Mouse (Mus musculus): ENCODE results near the gene Pgpep1. TPM values are rescaled to one million over a fixed set of nuclear protein-coding genes. Genes with fewer than 3 reads are reported as not detected.
A peak's percentile ranks its signal among the peaks of the same experiment; 100 is the strongest.

The Pgpep1 gene
- polyA plus RNA-seq, 1 experiment from 2014 or later, result 60.3 TPM

- Histone ChIP-seq H3K27ac (ENCODE audit: low read length) (peak overlapping the region; percentile 64), H3K4me3 (replicated peaks; ENCODE audit: low read length) (peak overlapping the region; percentile 40), H3K36me3 (ENCODE audit: control insufficient read depth, insufficient read depth) (no peaks in the 10 kb centered on the region), H3K9me3 (ENCODE audit: control insufficient read depth, low read length) (no peaks in the 10 kb centered on the region), H3K9ac (replicated peaks; ENCODE audit: low read depth, low read length) (peak overlapping the region; percentile 49), H3K27me3 (replicated peaks; ENCODE audit: control insufficient read depth, insufficient read depth, low read length) (peaks cover 5% of the 10 kb centered on the region; the same call in 1 of the 2 replicates), H3K4me1 (replicated peaks; ENCODE audit: control insufficient read depth, insufficient read depth, low read length) (peaks cover 49% of the 10 kb centered on the region), H3K4me2 (ENCODE audit: low read length) (peak overlapping the region; percentile 79)
- WGBS, result 1% methylated on average over 40 of the region's 45 CpGs
- peak; percentile 29 for ATAC-seq
These were observed 50.1 kb downstream of the Pgpep1 start for GRCm38 (mm10) chr8:70609849-70610795.

DNA sequence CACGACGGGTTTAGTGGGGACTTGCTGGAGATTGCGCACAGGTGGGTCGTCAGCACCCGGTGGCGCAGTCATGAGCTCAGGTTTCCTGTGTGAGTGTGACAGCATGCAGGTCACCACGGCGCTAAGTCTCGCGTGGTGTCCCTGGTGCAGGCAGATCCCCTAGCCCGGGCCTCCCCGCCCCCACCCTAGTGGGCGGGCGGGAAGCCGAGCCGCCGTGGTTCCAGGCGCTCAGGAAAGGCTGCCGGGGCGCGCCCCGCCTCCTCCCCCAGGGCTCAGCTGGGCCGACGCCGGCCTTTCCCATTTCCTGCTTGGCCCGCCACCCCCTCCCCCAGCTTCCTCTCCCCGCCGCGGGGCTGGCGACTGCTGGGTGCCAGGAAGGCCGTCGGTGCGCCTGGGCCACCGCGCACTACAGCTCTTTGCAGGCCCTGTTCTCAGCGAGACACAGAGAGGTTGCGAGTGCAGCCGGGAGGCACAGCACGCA lies 50.8 kb downstream of the Pgpep1 start:
- Histone ChIP-seq H3K27me3 (replicated peaks; ENCODE audit: control insufficient read depth, insufficient read depth, low read length) (peaks cover 5% of the 10 kb centered on the region; the same call in 1 of the 2 replicates), H3K4me1 (replicated peaks; ENCODE audit: control insufficient read depth, insufficient read depth, low read length) (peaks cover 49% of the 10 kb centered on the region), H3K36me3 (ENCODE audit: control insufficient read depth, insufficient read depth) (no peaks in the 10 kb centered on the region), H3K4me3 (replicated peaks; ENCODE audit: low read length) (peak overlapping the region; percentile 40), H3K27ac (ENCODE audit: low read length) (peak overlapping the region; percentile 64), H3K4me2 (ENCODE audit: low read length) (peak overlapping the region; percentile 79), H3K9me3 (ENCODE audit: control insufficient read depth, low read length) (no peaks in the 10 kb centered on the region), H3K9ac (replicated peaks; ENCODE audit: low read depth, low read length) (peak overlapping the region; percentile 49)
- peak; percentile 24 for ATAC-seq
- WGBS, result 1% methylated on average over 33 of the region's 39 CpGs

GRCm38 (mm10) chr8:70608749-70609367 lies 51.3 kb downstream of the Pgpep1 start, which contains the start of gene Ssbp4:
TSS of gene Ssbp4 (minus strand) at chr8:70608872.
- ATAC-seq, result no peak
- peaks cover 49% of the 10 kb centered on the region for H3K4me1 ChIP-seq (replicated peaks; ENCODE audit: control insufficient read depth, insufficient read depth, low read length)
- 6% methylated on average over 26 of the region's 26 CpGs for WGBS

GRCm38 (mm10) chr8:70607898-70608748 lies 52.1 kb downstream of the Pgpep1 start:
- Histone ChIP-seq H3K4me2 (ENCODE audit: low read length) (peak overlapping the region; percentile 87), H3K27me3 (replicated peaks; ENCODE audit: control insufficient read depth, insufficient read depth, low read length) (peaks cover 5% of the 10 kb centered on the region; the same call in 1 of the 2 replicates), H3K36me3 (ENCODE audit: control insufficient read depth, insufficient read depth) (no peaks in the 10 kb centered on the region), H3K9me3 (ENCODE audit: control insufficient read depth, low read length) (no peaks in the 10 kb centered on the region), H3K27ac (ENCODE audit: low read length) (peak overlapping the region; percentile 32), H3K9ac (replicated peaks; ENCODE audit: low read depth, low read length) (peak overlapping the region; percentile 87), H3K4me3 (replicated peaks; ENCODE audit: low read length) (peak overlapping the region; percentile 82), H3K4me1 (replicated peaks; ENCODE audit: control insufficient read depth, insufficient read depth, low read length) (peaks cover 49% of the 10 kb centered on the region)
- 0 out of 2 replicates have a peak, but pooled peaks have one; percentile 13 for ATAC-seq
- WGBS, result 2% methylated on average over 84 of the region's 84 CpGs

More at GRCm38 (mm10) chr8:70608749-70609367, 51.3 kb downstream of the Pgpep1 start, which contains the start of gene Ssbp4:
- Histone ChIP-seq H3K27me3 (replicated peaks; ENCODE audit: control insufficient read depth, insufficient read depth, low read length) (peaks cover 5% of the 10 kb centered on the region; the same call in 1 of the 2 replicates), H3K4me3 (replicated peaks; ENCODE audit: low read length) (peak within 1 kb of the TSS; percentile 82), H3K9me3 (ENCODE audit: control insufficient read depth, low read length) (no peaks in the 10 kb centered on the region), H3K27ac (ENCODE audit: low read length) (peak within 1 kb of the TSS; percentile 64), H3K36me3 (ENCODE audit: control insufficient read depth, insufficient read depth) (no peaks in the 10 kb centered on the region), H3K9ac (replicated peaks; ENCODE audit: low read depth, low read length) (peak within 1 kb of the TSS; percentile 87), H3K4me2 (ENCODE audit: low read length) (peak within 1 kb of the TSS; percentile 87)

DNA sequence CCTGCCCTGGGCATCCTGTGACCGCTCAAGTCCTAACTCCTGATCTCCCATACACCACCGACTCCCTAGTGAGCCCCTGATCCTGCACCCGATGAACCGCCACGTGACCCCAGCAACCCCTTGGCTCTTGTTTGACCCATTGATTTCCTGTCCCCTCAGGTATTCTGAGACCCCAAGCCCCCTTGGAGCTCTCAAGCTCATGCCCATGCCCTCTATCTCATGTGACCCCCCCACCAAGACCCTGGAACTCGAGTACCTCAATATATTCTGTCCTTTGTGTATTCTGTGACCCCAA lies 52.6 kb downstream of the Pgpep1 start:
- no peak overlapping the region for H3K27ac ChIP-seq (ENCODE audit: low read length)
- peaks cover 49% of the 10 kb centered on the region for H3K4me1 ChIP-seq (replicated peaks; ENCODE audit: control insufficient read depth, insufficient read depth, low read length)
- peak overlapping the region; percentile 87 for H3K4me2 ChIP-seq (ENCODE audit: low read length)
- no peaks in the 10 kb centered on the region for H3K9me3 ChIP-seq (ENCODE audit: control insufficient read depth, low read length)
- no peaks in the 10 kb centered on the region; the same call in 1 of the 2 replicates for H3K36me3 ChIP-seq (ENCODE audit: control insufficient read depth, insufficient read depth)
- peak overlapping the region; percentile 87 for H3K9ac ChIP-seq (replicated peaks; ENCODE audit: low read depth, low read length)
- ATAC-seq, result no peak
- WGBS, result 34% methylated on average over 6 of the region's 6 CpGs
- H3K27me3 ChIP-seq (replicated peaks; ENCODE audit: control insufficient read depth, insufficient read depth, low read length), result peaks cover 5% of the 10 kb centered on the region; the same call in 1 of the 2 replicates
- peak overlapping the region; percentile 82 for H3K4me3 ChIP-seq (replicated peaks; ENCODE audit: low read length)

GRCm38 (mm10) chr8:70606780-70607602 lies 53.2 kb downstream of the Pgpep1 start:
- no peaks in the 10 kb centered on the region; the same call in 1 of the 2 replicates for H3K36me3 ChIP-seq (ENCODE audit: control insufficient read depth, insufficient read depth)
- peaks cover 50% of the 10 kb centered on the region for H3K4me1 ChIP-seq (replicated peaks; ENCODE audit: control insufficient read depth, insufficient read depth, low read length)
- peak overlapping the region; percentile 82 for H3K4me3 ChIP-seq (replicated peaks; ENCODE audit: low read length)
- peaks cover 5% of the 10 kb centered on the region; the same call in 1 of the 2 replicates for H3K27me3 ChIP-seq (replicated peaks; ENCODE audit: control insufficient read depth, insufficient read depth, low read length)
- peak overlapping the region; percentile 87 for H3K4me2 ChIP-seq (ENCODE audit: low read length)
- H3K27ac ChIP-seq (ENCODE audit: low read length), result no peak overlapping the region
- no peaks in the 10 kb centered on the region for H3K9me3 ChIP-seq (ENCODE audit: control insufficient read depth, low read length)
- WGBS, result 69% methylated on average over 18 of the region's 18 CpGs
- ATAC-seq, result no peak
- peak overlapping the region; percentile 87 for H3K9ac ChIP-seq (replicated peaks; ENCODE audit: low read depth, low read length)

DNA sequence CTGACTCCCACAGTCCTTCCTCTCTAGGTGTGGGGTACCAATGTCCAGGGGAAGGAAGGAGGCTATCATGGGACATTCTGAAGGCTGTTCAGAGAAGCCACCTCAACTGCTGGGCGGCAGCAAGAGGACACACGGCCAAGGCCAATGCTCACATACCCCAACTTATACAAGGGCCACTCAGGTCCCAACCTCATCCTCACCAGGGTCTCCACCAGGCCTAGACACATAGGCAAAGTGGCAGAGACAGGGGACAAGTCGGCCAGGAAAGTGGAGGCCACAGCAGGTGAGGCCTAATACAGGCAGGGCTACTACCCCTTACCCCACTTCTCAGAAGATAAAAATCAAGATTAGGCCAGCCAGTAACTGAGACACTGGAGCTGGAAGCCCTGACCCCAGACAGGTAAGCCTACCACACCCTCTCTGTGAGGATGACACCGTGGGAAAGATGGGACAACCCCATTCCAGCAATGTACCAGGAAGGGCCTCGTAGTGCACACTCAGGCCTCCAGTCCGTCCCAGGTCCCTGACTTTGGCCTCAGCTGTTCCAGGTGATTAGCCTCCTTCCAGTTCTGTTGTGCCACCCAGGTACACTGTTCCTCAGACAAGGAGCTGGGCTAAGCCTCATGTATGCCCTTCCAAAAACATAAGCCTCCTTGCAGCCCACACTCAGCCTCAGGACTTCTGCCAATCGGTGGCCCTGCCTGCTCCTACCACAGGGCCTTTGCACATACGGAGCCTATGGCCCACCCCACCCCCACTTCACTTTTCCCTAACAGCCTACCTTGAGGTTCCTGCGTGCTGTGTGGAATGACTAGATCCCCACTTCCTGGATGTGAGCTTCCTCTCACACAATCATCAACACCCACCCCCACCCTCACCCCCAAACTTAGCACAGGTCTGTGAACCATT lies 54.1 kb downstream of the Pgpep1 start:
- Histone ChIP-seq H3K4me1 (replicated peaks; ENCODE audit: control insufficient read depth, insufficient read depth, low read length) (peaks cover 51% of the 10 kb centered on the region), H3K4me3 (replicated peaks; ENCODE audit: low read length) (no peak overlapping the region), H3K27me3 (replicated peaks; ENCODE audit: control insufficient read depth, insufficient read depth, low read length) (peaks cover 5% of the 10 kb centered on the region; the same call in 1 of the 2 replicates), H3K27ac (ENCODE audit: low read length) (no peak overlapping the region), H3K4me2 (ENCODE audit: low read length) (no peak overlapping the region), H3K9me3 (ENCODE audit: control insufficient read depth, low read length) (no peaks in the 10 kb centered on the region), H3K36me3 (ENCODE audit: control insufficient read depth, insufficient read depth) (no peaks in the 10 kb centered on the region; the same call in 1 of the 2 replicates), H3K9ac (replicated peaks; ENCODE audit: low read depth, low read length) (no peak overlapping the region)
- no peak for ATAC-seq
- 91% methylated on average over 9 of the region's 9 CpGs for WGBS

Data from forebrain, embryonic 16.5 days (tissue).